Mouse (Mus musculus) spleen, adult 10 weeks (tissue): Measurements from ENCODE around the gene Btbd35f27. TPM values are rescaled to one million over a fixed set of nuclear protein-coding genes. Genes with fewer than 3 reads are reported as not detected.

ENCODE experiments used
- polyA plus RNA-seq: library from polyadenylated mRNA; stranded (reverse); fragments of 350-450 nt; fragmentation: Illumina TruSeq; extraction: RNeasy Lipid Tissue Mini Kit (QIAGEN cat#74804); gene quantifications from one replicate; pipeline ENCODE4 v1.2.3, GENCODE M21; 2015; ENCODE audit warnings: low replicate concordance; ENCODE audit not compliant: insufficient read depth

The Btbd35f27 gene
- polyA plus RNA-seq: not detected

DNA sequence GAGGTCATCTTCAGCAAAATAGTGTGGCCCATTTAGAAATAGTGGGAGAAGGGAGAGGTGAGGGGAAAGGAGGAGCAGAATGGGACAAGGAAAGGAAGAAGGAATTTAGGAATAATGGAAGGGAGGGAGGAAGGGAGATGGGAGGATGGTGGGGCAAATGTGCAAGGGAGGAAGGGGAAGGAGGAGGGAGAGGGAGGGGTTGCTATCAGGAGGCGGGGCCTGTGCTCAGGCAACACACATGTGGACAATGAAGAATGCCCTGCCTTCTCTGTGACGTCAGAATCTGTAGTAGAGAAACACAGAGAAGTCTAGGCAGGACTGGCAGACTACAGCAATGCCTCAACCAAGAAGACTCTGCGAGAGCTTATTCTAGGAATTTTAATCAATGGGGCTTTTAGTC lies at the start of gene Btbd35f27:
Btbd35f27 (plus strand) TSS at position 301 of the 400 bp plus-strand sequence.

Other genes starting within 250 kb of the Btbd35f27 start
- not detected for gene Btbd35f4, start 151.6 kb upstream of the Btbd35f27 start, polyA plus RNA-seq